Mouse (Mus musculus) naive thymus-derived CD4-positive, alpha-beta T cell, adult 2 months (primary cell): ENCODE results near the gene Dtx1.
A peak's percentile ranks its signal among the peaks of the same experiment; 100 is the strongest.

Experiments used
- DNase-seq: peaks from one replicate; pipeline ENCODE4 v3.0.0-alpha.2; 2011; ENCODE audit warnings: low read depth

Gene Dtx1

DNA sequence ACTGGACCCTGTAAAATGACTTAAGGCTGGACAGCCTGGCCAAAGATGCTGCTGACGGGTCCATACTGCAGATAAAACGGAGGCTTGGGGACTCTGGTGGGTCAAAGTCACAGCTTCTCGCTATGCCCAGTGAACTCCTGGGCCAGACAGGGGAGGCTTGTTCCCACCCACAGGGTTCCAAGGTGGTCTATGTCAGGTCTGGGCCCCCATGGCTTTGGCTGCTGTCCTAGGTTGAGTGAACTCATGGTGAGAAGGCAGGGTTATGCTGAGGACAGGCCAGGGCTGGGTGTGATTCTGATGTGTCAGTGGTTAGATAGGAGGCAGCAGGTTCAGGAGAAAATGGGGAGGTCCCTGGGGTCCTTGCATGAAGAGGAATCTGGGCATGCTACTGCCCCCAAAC, 8.1 kb downstream of the Dtx1 start:
- no peak for DNase-seq

DNA sequence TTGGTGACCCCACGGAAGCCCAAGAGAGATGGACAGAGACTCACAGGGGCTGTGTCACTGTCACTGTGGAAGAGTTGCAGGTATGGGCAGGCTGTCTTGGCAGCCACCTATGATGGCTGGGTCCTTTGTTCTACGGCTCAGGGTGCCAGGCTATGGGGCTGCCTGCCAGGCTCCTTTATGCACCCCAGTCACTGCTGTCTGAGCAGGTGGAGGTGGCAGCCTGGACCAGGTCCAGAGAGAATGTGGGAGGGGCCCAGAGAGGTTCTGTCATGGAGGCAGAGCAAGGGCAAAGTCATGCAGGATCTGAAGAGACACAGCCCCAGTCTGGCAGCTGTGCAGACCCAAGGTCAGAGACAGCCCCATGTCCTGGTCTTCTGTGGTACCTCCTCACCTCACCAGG, 8.8 kb downstream of the Dtx1 start:
- DNase-seq, result no peak

- DNase-seq, result no peak
Measured at GRCm38 (mm10) chr5:120702421-120702820, 9.3 kb downstream of the Dtx1 start.

GRCm38 (mm10) chr5:120700996-120701790, 10.5 kb downstream of the Dtx1 start:
- DNase-seq, result no peak

- DNase-seq, result no peak
Measured at GRCm38 (mm10) chr5:120698801-120699391, 12.8 kb downstream of the Dtx1 start.

DNA sequence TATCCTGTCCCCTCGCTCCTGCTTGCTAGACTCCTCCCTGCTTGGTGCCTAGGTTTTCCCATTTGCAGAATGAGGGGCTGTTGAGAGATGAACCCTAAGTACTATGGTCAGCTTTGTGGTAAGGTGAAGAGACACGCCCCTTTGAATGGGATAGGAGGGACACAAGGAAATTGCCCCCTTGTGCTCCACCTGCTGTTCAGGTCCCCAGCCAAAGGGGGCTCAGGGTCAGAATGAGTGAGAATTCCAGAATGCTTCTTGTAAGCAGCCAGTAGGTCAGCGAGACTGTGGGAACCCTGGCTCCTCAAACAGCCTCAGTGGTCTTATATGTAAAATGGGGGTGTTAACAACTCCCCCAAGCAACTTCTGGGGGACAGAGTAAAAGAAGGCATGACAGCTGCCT, 13.5 kb downstream of the Dtx1 start:
- DNase-seq, result no peak

- peak; percentile 82 for DNase-seq
Measured at GRCm38 (mm10) chr5:120696865-120697264, 14.9 kb downstream of the Dtx1 start.

DNA sequence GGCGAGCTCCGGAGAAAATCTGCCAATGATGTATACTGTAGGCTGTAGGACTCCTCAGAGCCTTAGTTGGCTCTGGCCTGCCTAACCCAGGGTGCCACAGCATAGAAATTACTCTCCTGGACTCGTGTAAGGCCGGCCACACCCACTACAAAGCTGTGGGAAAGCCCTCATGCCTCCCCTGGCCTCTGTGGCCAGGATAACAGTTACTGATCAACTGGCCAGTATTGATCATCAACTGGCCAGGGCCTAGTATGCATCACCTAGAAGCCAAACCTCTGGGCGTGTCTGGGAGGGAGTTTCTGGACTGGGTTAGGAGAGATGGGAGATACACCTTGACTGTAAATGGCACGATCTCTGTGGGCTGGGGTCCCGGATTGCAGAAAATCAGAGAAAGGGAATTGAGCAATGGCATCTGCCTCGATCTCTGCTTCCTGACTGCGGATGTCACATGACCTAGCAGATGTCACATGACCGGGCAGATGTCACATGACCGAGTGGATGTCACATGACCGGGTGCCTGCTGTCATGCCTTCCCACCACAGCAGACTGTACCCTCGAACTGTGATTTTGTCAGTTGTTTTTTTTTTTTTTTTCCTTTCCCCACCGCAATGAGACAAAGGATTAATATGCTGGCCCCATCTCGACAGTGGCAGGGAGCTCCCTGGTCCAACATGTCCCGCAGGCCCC, 15.5 kb downstream of the Dtx1 start:
- DNase-seq, result peak; percentile 65

DNA sequence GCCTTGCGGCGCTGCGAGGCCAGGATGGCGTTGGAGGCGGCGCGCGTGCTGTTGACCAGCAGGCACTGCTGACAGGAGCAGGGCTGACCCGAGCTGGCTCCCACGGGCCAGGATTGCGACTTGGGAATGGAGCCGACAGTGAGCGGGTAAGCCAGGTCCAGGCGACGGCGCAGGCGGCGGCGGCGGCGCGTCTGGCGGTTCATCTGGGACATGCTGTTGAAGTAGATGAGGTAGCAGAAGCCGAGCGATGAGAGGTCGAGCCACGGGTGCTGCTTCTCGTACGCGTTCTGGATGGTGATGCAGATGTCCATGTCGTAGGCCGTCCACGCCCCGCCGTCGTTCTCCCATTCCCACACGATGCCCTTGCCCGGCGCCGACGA, 17.0 kb downstream of the Dtx1 start:
- DNase-seq, result no peak

DNA sequence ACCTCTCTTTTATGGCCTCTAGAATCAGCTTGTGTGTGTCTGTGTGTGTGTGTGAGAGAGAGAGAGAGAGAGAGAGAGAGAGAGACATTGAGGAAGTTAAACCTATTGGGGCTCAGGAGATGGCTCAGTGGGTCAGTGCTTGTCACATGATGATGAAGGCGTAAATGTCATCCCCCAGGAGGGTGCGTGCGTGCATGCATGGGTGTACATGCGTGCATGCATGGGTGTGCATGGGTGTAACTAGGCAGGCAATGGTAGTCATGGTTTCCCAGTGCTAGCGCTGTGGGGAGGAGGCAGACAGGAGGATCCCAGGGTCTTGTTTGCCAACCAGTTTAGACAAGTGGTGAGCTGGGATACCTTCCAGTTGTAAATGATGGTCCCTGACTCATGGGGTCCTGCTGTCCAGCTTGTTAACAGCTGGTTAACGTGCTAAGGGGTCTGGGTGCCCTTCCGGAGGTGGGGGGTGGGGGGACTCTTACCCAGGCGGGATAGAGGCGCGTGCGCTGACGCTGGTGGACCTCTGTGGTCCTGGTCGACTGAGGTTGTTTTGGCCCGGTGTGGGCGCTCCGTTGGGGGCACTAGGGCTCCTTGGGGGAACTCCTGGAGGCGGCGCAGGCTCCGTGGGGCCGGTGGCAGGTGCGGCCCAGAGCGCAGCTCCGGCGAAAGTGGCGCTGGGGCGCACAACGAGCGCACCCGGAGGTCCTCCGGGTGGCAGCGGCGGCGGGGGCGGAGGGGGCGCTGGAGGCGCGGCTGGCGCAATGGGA, 17.6 kb downstream of the Dtx1 start:
- DNase-seq, result no peak

DNA sequence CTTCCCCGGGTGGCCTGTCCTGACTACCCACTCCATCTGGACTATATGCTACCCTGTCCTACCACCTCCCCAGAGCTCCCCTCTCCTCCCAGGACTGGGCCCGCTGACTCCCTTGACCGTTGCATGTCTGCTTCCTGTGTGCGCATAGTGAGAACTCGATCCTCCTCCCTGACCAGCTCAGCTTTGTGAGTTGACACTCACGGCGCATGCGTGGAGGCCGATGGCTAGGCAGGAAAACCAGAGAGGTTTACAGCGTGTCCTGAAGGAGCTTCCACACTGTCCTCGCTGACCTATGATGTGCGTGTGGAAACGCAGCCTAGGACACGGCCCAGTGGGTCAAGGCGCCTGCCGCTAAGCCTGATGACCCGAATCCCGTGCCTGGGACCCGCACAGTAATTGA, 19.7 kb downstream of the Dtx1 start:
- DNase-seq, result no peak

GRCm38 (mm10) chr5:120690417-120690816, 21.3 kb downstream of the Dtx1 start:
- no peak for DNase-seq

GRCm38 (mm10) chr5:120688434-120688833, 23.3 kb downstream of the Dtx1 start:
- peak; percentile 70 for DNase-seq

DNA sequence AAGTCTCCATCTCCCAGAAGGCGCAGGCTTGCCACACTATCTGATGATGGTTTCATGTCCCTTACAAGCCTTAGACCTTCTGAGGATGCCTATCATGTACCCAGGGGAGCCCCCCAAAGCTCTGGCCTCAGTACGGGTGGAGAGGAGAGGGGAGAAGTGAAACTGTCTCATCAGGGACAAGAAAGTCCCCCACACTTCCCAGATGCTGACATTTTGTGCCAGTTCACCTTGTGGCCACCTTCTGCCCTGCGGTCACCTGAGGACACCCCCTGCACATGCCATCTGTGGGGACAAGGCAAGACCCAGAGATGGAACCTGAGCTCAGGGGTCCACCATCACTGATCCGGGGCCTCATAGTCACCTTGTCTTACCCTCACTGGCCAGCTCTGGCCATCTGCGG, 23.8 kb downstream of the Dtx1 start:
- no peak for DNase-seq

- DNase-seq, result no peak
Measured at GRCm38 (mm10) chr5:120687484-120687851, 24.3 kb downstream of the Dtx1 start.

GRCm38 (mm10) chr5:120686749-120687483, 24.8 kb downstream of the Dtx1 start:
- DNase-seq, result no peak

GRCm38 (mm10) chr5:120685678-120686077, 26.0 kb downstream of the Dtx1 start:
- DNase-seq, result peak; percentile 91

GRCm38 (mm10) chr5:120682982-120683771, 28.6 kb downstream of the Dtx1 start:
- DNase-seq, result no peak

GRCm38 (mm10) chr5:120680918-120681317, 30.8 kb downstream of the Dtx1 start:
- DNase-seq, result no peak

DNA sequence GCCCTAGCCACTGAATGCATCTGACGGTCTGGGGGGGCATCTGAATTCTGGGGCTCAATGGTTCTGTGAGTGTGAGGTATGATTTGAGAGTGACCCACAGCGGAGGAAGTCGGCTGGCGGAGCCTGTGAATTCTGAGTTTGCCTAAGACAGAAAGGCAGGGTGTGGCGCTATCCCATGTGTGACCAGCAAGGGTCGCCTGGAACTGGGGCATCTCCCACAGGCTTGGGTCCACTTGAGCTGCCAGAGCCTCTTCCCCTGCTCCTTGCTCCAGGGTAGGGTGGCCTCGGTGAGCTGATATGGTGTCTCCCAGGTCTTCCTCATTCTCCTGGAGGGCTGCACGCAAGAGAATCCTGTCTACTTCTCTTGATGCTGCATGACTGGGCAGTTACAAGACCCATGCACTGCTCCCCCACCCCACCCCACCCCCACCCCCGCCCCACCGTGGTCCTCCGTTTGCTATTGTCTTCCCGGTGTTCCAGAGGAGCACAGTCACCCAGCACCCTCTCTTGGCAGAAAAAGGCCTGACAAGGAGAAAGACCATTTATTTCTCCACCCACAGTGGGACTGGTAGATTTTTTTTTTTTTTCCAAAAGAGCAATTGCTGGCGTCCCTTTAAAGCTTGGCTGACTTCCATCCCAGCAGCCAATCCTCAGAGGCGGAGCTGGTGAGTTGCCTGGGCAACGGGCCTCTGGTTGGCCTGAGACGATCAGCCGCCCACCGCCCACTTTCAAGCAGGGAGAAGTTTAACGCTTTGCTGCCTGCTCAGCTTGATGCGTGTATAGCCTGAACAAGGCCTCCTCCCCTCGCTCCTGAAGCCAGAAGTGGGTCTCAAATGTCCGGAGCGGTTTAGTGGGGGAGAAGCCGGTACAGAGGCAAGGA, 31.8 kb downstream of the Dtx1 start:
- DNase-seq, result peak; percentile 71
